Mouse (Mus musculus) cerebellum, adult 9-11 months (tissue): ENCODE data around the gene Chn2.

ENCODE experiments used
- DNase-seq: peaks from one replicate; pipeline ENCODE4 v3.0.0; 2022

Gene Chn2

GRCm38 (mm10) chr6:54254759-54255158 lies 215.4 kb downstream of the Chn2 start:
- DNase-seq, result peak; percentile 43

- no peak for DNase-seq
Measured at GRCm38 (mm10) chr6:54255321-54255720, 216.0 kb downstream of the Chn2 start.

GRCm38 (mm10) chr6:54256397-54256796 lies 217.0 kb downstream of the Chn2 start:
- DNase-seq, result no peak

- no peak for DNase-seq
Measured at GRCm38 (mm10) chr6:54257552-54257951, 218.2 kb downstream of the Chn2 start.

- DNase-seq, result no peak
Measured at GRCm38 (mm10) chr6:54258462-54258861, 219.1 kb downstream of the Chn2 start.

GRCm38 (mm10) chr6:54262732-54263131 lies 223.4 kb downstream of the Chn2 start:
- no peak for DNase-seq

- no peak for DNase-seq
Measured at GRCm38 (mm10) chr6:54263890-54264289, 224.5 kb downstream of the Chn2 start.

GRCm38 (mm10) chr6:54264537-54264936 lies 225.2 kb downstream of the Chn2 start:
- no peak for DNase-seq

- DNase-seq, result no peak
Measured at GRCm38 (mm10) chr6:54265384-54265783, 226.0 kb downstream of the Chn2 start.

GRCm38 (mm10) chr6:54272556-54273378 lies 233.4 kb downstream of the Chn2 start:
- DNase-seq, result no peak

- no peak for DNase-seq
Measured at GRCm38 (mm10) chr6:54273379-54273730, 234.0 kb downstream of the Chn2 start.

- no peak for DNase-seq
Measured at GRCm38 (mm10) chr6:54277234-54277633, 237.9 kb downstream of the Chn2 start.

- DNase-seq, result no peak
Measured at GRCm38 (mm10) chr6:54277828-54278227, 238.5 kb downstream of the Chn2 start.

GRCm38 (mm10) chr6:54278613-54279012 lies 239.3 kb downstream of the Chn2 start:
- DNase-seq, result no peak

GRCm38 (mm10) chr6:54279391-54279790 lies 240.0 kb downstream of the Chn2 start:
- DNase-seq, result no peak

- no peak for DNase-seq
Measured at GRCm38 (mm10) chr6:54280248-54280647, 240.9 kb downstream of the Chn2 start.

- DNase-seq, result no peak
Measured at GRCm38 (mm10) chr6:54283299-54283698, 243.9 kb downstream of the Chn2 start.

- no peak for DNase-seq
Measured at GRCm38 (mm10) chr6:54284167-54284711, 244.9 kb downstream of the Chn2 start.

- no peak for DNase-seq
Measured at GRCm38 (mm10) chr6:54286813-54287212, 247.5 kb downstream of the Chn2 start.

- DNase-seq, result no peak
Measured at GRCm38 (mm10) chr6:54289774-54290500, 250.6 kb downstream of the Chn2 start.

- no peak for DNase-seq
Measured at GRCm38 (mm10) chr6:54297231-54297630, 257.9 kb downstream of the Chn2 start.

GRCm38 (mm10) chr6:54299417-54299816 lies 260.1 kb downstream of the Chn2 start:
- no peak for DNase-seq

GRCm38 (mm10) chr6:54305777-54306176 lies 266.4 kb downstream of the Chn2 start:
- no peak for DNase-seq

GRCm38 (mm10) chr6:54313071-54313470 lies 273.7 kb downstream of the Chn2 start:
- no peak for DNase-seq
